Mouse (Mus musculus): Measurements from ENCODE around the gene Syce2. TPM values are rescaled to one million over a fixed set of nuclear protein-coding genes. Genes with fewer than 3 reads are reported as not detected.

Gene Syce2
- total and polyA plus RNA-seq, 3 experiments: 0.54 TPM; not detected in 2

DNA sequence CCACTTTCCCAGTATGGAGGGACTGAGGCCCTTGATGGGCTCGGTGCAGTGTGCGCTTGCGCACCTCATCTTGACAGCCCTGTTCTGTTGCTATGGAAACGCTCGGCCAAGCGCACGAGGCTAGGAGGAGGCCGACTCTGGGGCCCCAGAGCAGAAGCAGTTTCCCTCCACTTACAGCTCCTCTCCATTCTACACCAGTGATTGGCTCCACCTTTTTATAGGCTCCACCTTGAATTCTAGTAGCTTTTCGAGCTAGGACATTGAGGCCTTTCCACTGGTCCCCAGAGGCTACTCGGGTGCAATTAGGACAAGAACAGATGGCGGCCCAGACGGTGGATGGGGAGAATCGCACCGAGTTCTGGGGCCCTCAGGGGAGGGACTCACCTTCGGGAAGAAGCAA lies 62.9 kb downstream of the Syce2 start:
- in situ Hi-C loops (cut with MboI; ENCODE audit: low pct_ligation_motif_present, low pct_unique_long_range_greater_than_20kb, low sequenced_read_pairs) (no loop called here), dilution Hi-C loops (cut with MboI; ENCODE audit: extremely low pct_ligation_motif_present, extremely low pct_unique_long_range_greater_than_20kb, low sequenced_read_pairs) (no loop called here)
- Histone ChIP-seq H3K9me3 (replicated peaks; ENCODE audit: low read length) (no peaks in the 10 kb centered on the region), H3K27ac (ENCODE audit: insufficient read depth, low read depth) (no peak overlapping the region), H3K27me3 (replicated peaks) (peaks cover 75% of the 10 kb centered on the region), H3K9ac (ENCODE audit: insufficient read depth, low read depth) (no peak overlapping the region), H3K36me3 (replicated peaks in 1 of 2; ENCODE audit: control insufficient read depth in 1 of 2, insufficient read depth in 1 of 2, low read length in 1 of 2) (no peaks in the 10 kb centered on the region), H3K4me3 (replicated peaks in 1 of 3; ENCODE audit: low read depth in 2 of 3, low read length in 2 of 3, poor library complexity in 1 of 3) (no peak overlapping the region), H3K79me2 (replicated peaks; ENCODE audit: control insufficient read depth, extremely low read depth, insufficient read depth, poor library complexity, severe bottlenecking) (no peaks in the 10 kb centered on the region), H3K4me1 (ENCODE audit: control insufficient read depth in 1 of 2, insufficient read depth in 2 of 2) (peaks cover 21 to 22% of the 10 kb centered on the region in 2 experiments), H3K4me2 (ENCODE audit: insufficient read depth, low read depth, poor library complexity, severe bottlenecking) (peak overlapping the region; percentile 54; the same call in 1 of the 2 replicates)
- TF ChIP-seq EP300 (IDR thresholded peaks at IDR 0.05; ENCODE audit: low read length): no peak
- peak; percentile 78 for TF ChIP-seq NRF1 (IDR thresholded peaks at IDR 0.05; ENCODE audit: low read depth, low read length)
- no peak for TF ChIP-seq RCOR1 (conservative IDR thresholded peaks at IDR 0.05; ENCODE audit: low read depth, low read length)
- no peak for TF ChIP-seq POLR2A (IDR thresholded peaks at IDR 0.05; ENCODE audit: low read depth, low read length)
- no peak for TF ChIP-seq MAFK (IDR thresholded peaks at IDR 0.05; ENCODE audit: insufficient replicate concordance, low read length)
- TF ChIP-seq JUND (conservative IDR thresholded peaks at IDR 0.05; ENCODE audit: low read depth, low read length): no peak
- TF ChIP-seq TBP (conservative IDR thresholded peaks at IDR 0.05; ENCODE audit: low read depth, low read length): no peak
- TF ChIP-seq KAT2A (IDR thresholded peaks at IDR 0.05; ENCODE audit: insufficient replicate concordance, low read length): no peak
- no peak for TF ChIP-seq ETS1 (conservative IDR thresholded peaks at IDR 0.05; ENCODE audit: low read depth, low read length)
- TF ChIP-seq USF1 (IDR thresholded peaks at IDR 0.05; ENCODE audit: low read depth, low read length): no peak
- TF ChIP-seq SMC3 (IDR thresholded peaks at IDR 0.05; ENCODE audit: low read depth, low read length): no peak
- TF ChIP-seq POLR2AphosphoS2 (IDR thresholded peaks at IDR 0.05; ENCODE audit: low read depth, low read length): no peak
- TF ChIP-seq SIN3A (IDR thresholded peaks at IDR 0.05; ENCODE audit: low read length): no peak
- no peak for TF ChIP-seq ZC3H11A (IDR thresholded peaks at IDR 0.05; ENCODE audit: low read depth, low read length)
- no peak for TF ChIP-seq MAX (IDR thresholded peaks at IDR 0.05; ENCODE audit: low read length)
- no peak for TF ChIP-seq RAD21 (IDR thresholded peaks at IDR 0.05; ENCODE audit: low read depth, low read length)
- 0 out of 2 replicates have a peak, but pooled peaks have one; percentile 12 for TF ChIP-seq BHLHE40 (IDR thresholded peaks at IDR 0.05; ENCODE audit: low read depth, low read length)
- TF ChIP-seq CTCF (conservative IDR thresholded peaks at IDR 0.05 in 1 of 2, IDR thresholded peaks at IDR 0.05 in 1 of 2; ENCODE audit: low read depth in 2 of 2, low read length in 2 of 2): no peak
- TF ChIP-seq HCFC1 (IDR thresholded peaks at IDR 0.05; ENCODE audit: low read depth, low read length): no peak
- peak; percentile 56; the same call in 1 of the 2 replicates for TF ChIP-seq MXI1 (IDR thresholded peaks at IDR 0.05; ENCODE audit: low read depth, low read length)
- no peak for TF ChIP-seq ZNF384 (IDR thresholded peaks at IDR 0.05; ENCODE audit: low read depth, low read length)
- TF ChIP-seq CHD1 (IDR thresholded peaks at IDR 0.05; ENCODE audit: low read depth, low read length): no peak
- no peak for TF ChIP-seq E2F4 (IDR thresholded peaks at IDR 0.05; ENCODE audit: insufficient replicate concordance, low read depth, low read length)
- TF ChIP-seq ELF1 (IDR thresholded peaks at IDR 0.05; ENCODE audit: low read depth, low read length): no peak
- no peak for TF ChIP-seq JUN (IDR thresholded peaks at IDR 0.05; ENCODE audit: insufficient read depth, low read depth, low read length)
- peak; percentile 67 for DNase-seq (ENCODE audit: extremely low read depth)

Data from CH12.LX (cell line).